Mouse (Mus musculus) layer of hippocampus, postnatal 10 days (tissue): ENCODE measurements around the gene Palm. TPM values are rescaled to one million over a fixed set of nuclear protein-coding genes. Genes with fewer than 3 reads are reported as not detected.

ENCODE experiments used
- microRNA-seq, 2 experiments: library from miRNA; unstranded; fragments of <30 nt; microRNA quantifications; one replicate each; pipeline ENCODE4 v1.2.0; 2021
- total RNA-seq, 2 experiments: library from RNA; stranded (reverse); gene quantifications; 2 replicates each; pipeline ENCODE4 v1.2.3; 2021

The Palm gene
- total RNA-seq, 2 experiments from 2014 or later: 392 to 395 TPM

Small RNAs within 50 kb of the gene (microRNA-seq; reads per million reads assigned to microRNA genes)
- gene Mir6910: 0 to 0.39 reads per million in 2 experiments

Other genes with a start within 250 kb of the Palm start
- gene Mier2, start 238.4 kb upstream of the Palm start, total RNA-seq: 10 to 100 TPM; 52.1 to 56.3 TPM
- gene Theg, start 206.2 kb upstream of the Palm start, total RNA-seq: not detected
- 10 to 100 TPM; 11.0 to 11.3 TPM for gene C2cd4c, start 179.5 kb upstream of the Palm start, total RNA-seq
- gene Shc2, start 155.7 kb upstream of the Palm start, total RNA-seq: 10 to 100 TPM; 48.0 to 48.3 TPM
- gene Odf3l2, start 147.8 kb upstream of the Palm start, total RNA-seq: under 1 TPM; 0.39 to 0.62 TPM
- gene Madcam1, start 129.0 kb upstream of the Palm start, total RNA-seq: under 1 TPM in 1 of 2 experiments, not detected in 1; 0.32 TPM
- gene Tpgs1, start 124.2 kb upstream of the Palm start, total RNA-seq: 10 to 100 TPM; 68.5 to 80.9 TPM
- 10 to 100 TPM; 54.8 to 56.2 TPM for gene Cdc34, start 111.4 kb upstream of the Palm start, total RNA-seq
- 1 to 10 TPM; 1.6 to 1.8 TPM for gene Gzmm, start 104.6 kb upstream of the Palm start, total RNA-seq
- gene Bsg, start 89.1 kb upstream of the Palm start, total RNA-seq: 100 to 1,000 TPM; 692 to 694 TPM
- 10 to 100 TPM; 82.8 to 84.2 TPM for gene Hcn2, start 76.9 kb upstream of the Palm start, total RNA-seq
- 10 to 100 TPM; 36.1 to 44.7 TPM for gene Polrmt, start 47.0 kb upstream of the Palm start, total RNA-seq
- gene Fgf22, start 38.5 kb upstream of the Palm start, total RNA-seq: 1 to 10 TPM; 1.2 to 1.7 TPM
- gene Rnf126, start 26.6 kb upstream of the Palm start, total RNA-seq: 10 to 100 TPM; 90.8 to 97.7 TPM
- gene Fstl3, start 16.3 kb upstream of the Palm start, total RNA-seq: 1 to 10 TPM; 1.3 to 1.5 TPM
- gene Prss57, start 2.6 kb upstream of the Palm start, total RNA-seq: under 1 TPM; 0.21 to 0.31 TPM
- gene Misp, start 27.4 kb downstream of the Palm start, total RNA-seq: under 1 TPM; 0.33 to 0.78 TPM
- 10 to 100 TPM; 63.8 to 66.5 TPM for gene Ptbp1, start 60.9 kb downstream of the Palm start, total RNA-seq
- gene Prtn3, start 80.9 kb downstream of the Palm start, total RNA-seq: 1 to 10 TPM; 3.6 to 3.7 TPM
- gene Plppr3, start 81.1 kb downstream of the Palm start, total RNA-seq: 100 to 1,000 TPM; 113 TPM
- not detected for gene Elane, start 92.7 kb downstream of the Palm start, total RNA-seq
- not detected for gene Cfd, start 97.3 kb downstream of the Palm start, total RNA-seq
- 10 to 100 TPM; 55.7 to 56.2 TPM for gene Med16, start 115.4 kb downstream of the Palm start, total RNA-seq
- gene Gm26602, start 117.3 kb downstream of the Palm start, total RNA-seq: not detected
- 1 to 10 TPM; 7.5 TPM for gene Kiss1r, start 123.4 kb downstream of the Palm start, total RNA-seq
- 100 to 1,000 TPM; 380 to 386 TPM for gene R3hdm4, start 127.6 kb downstream of the Palm start, total RNA-seq
- 1 to 10 TPM; 5.5 to 8.4 TPM for gene Arid3a, start 133.5 kb downstream of the Palm start, total RNA-seq
- gene Wdr18, start 166.6 kb downstream of the Palm start, total RNA-seq: 10 to 100 TPM; 41.8 to 46.5 TPM
- under 1 TPM; 0.13 to 0.27 TPM for gene Grin3b, start 177.1 kb downstream of the Palm start, total RNA-seq
- gene Tmem259, start 190.8 kb downstream of the Palm start, total RNA-seq: 100 to 1,000 TPM; 137 to 139 TPM
- 10 to 100 TPM in 1 of 2 experiments, 1 to 10 TPM in 1; 8.2 to 10.3 TPM for gene Cnn2, start 195.0 kb downstream of the Palm start, total RNA-seq
- 10 to 100 TPM in 1 of 2 experiments, 1 to 10 TPM in 1; 9.3 to 10.3 TPM for gene Abca7, start 202.9 kb downstream of the Palm start, total RNA-seq
- 1 to 10 TPM; 3.3 to 3.8 TPM for gene Arhgap45, start 223.1 kb downstream of the Palm start, total RNA-seq
- 10 to 100 TPM; 66.9 to 76.7 TPM for gene Polr2e, start 246.2 kb downstream of the Palm start, total RNA-seq